Mouse (Mus musculus): ENCODE results near the gene Myom3.
"Not testable (repeated sequence)": the region's sequence is repeated elsewhere in the genome, so short reads cannot be mapped to it uniquely, and the experiment has no call there.

Gene Myom3

GRCm38 (mm10) chr4:135759356-135759976 is at the start of gene Myom3:
Gene Myom3, plus strand, starts transcription at chr4:135759715.
- DNase-seq (ENCODE audit: extremely low spot score, low read depth, low spot score): no peak

- DNase-seq (ENCODE audit: extremely low spot score, low read depth, low spot score): no peak
Measured at GRCm38 (mm10) chr4:135710392-135710791, 49.1 kb upstream of the Myom3 start.

- no peak for DNase-seq (ENCODE audit: extremely low spot score, low read depth, low spot score)
Measured at GRCm38 (mm10) chr4:135714776-135715175, 44.7 kb upstream of the Myom3 start.

- not testable (repeated sequence) for DNase-seq (ENCODE audit: extremely low spot score, low read depth, low spot score)
Measured at GRCm38 (mm10) chr4:135716438-135716837, 43.1 kb upstream of the Myom3 start.

GRCm38 (mm10) chr4:135722540-135723290 is 36.8 kb upstream of the Myom3 start:
- DNase-seq (ENCODE audit: extremely low spot score, low read depth, low spot score): no peak

- DNase-seq (ENCODE audit: extremely low spot score, low read depth, low spot score): no peak
Measured at GRCm38 (mm10) chr4:135726416-135726815, 33.1 kb upstream of the Myom3 start.

GRCm38 (mm10) chr4:135727817-135728216 is 31.7 kb upstream of the Myom3 start, which contains the start of gene Il22ra1:
Gene Il22ra1, plus strand, starts transcription at chr4:135728172.
- no peak for DNase-seq (ENCODE audit: extremely low spot score, low read depth, low spot score)

- no peak for DNase-seq (ENCODE audit: extremely low spot score, low read depth, low spot score)
Measured at GRCm38 (mm10) chr4:135730204-135730603, 29.3 kb upstream of the Myom3 start.

GRCm38 (mm10) chr4:135730951-135731350 is 28.6 kb upstream of the Myom3 start:
- no peak for DNase-seq (ENCODE audit: extremely low spot score, low read depth, low spot score)

GRCm38 (mm10) chr4:135733901-135734300 is 25.6 kb upstream of the Myom3 start:
- DNase-seq (ENCODE audit: extremely low spot score, low read depth, low spot score): no peak

GRCm38 (mm10) chr4:135736903-135737302 is 22.6 kb upstream of the Myom3 start:
- DNase-seq (ENCODE audit: extremely low spot score, low read depth, low spot score): no peak

- no peak for DNase-seq (ENCODE audit: extremely low spot score, low read depth, low spot score)
Measured at GRCm38 (mm10) chr4:135738237-135738636, 21.3 kb upstream of the Myom3 start.

- no peak for DNase-seq (ENCODE audit: extremely low spot score, low read depth, low spot score)
Measured at GRCm38 (mm10) chr4:135739148-135739547, 20.4 kb upstream of the Myom3 start.

GRCm38 (mm10) chr4:135739672-135740071 is 19.8 kb upstream of the Myom3 start:
- DNase-seq (ENCODE audit: extremely low spot score, low read depth, low spot score): no peak

GRCm38 (mm10) chr4:135743520-135743919 is 16.0 kb upstream of the Myom3 start:
- DNase-seq (ENCODE audit: extremely low spot score, low read depth, low spot score): no peak

- DNase-seq (ENCODE audit: extremely low spot score, low read depth, low spot score): no peak
Measured at GRCm38 (mm10) chr4:135744726-135745448, 14.6 kb upstream of the Myom3 start.

GRCm38 (mm10) chr4:135745613-135746012 is 13.9 kb upstream of the Myom3 start:
- no peak for DNase-seq (ENCODE audit: extremely low spot score, low read depth, low spot score)

GRCm38 (mm10) chr4:135750896-135751295 is 8.6 kb upstream of the Myom3 start:
- DNase-seq (ENCODE audit: extremely low spot score, low read depth, low spot score): no peak

- DNase-seq (ENCODE audit: extremely low spot score, low read depth, low spot score): no peak
Measured at GRCm38 (mm10) chr4:135752106-135752778, 7.3 kb upstream of the Myom3 start.

- no peak for DNase-seq (ENCODE audit: extremely low spot score, low read depth, low spot score)
Measured at GRCm38 (mm10) chr4:135752779-135753164, 6.7 kb upstream of the Myom3 start.

GRCm38 (mm10) chr4:135758331-135758730 is 1.2 kb upstream of the Myom3 start:
- no peak for DNase-seq (ENCODE audit: extremely low spot score, low read depth, low spot score)

All from hindlimb bud, embryonic 11.5 days (tissue).